Mouse (Mus musculus) forebrain, embryonic 16.5 days (tissue): ENCODE measurements at regions not wholly inside any gene's neighbourhood (a gene's known extent, or its start where the extent isn't known, plus 50 kb on each side); places are given as distances from the start of the nearest gene placed in this dataset.

Experiments used
- ATAC-seq: fragments of 200-750 bp; cut with Nextera tagmentation; 2 replicates; pipeline ENCODE4 v1.8.0; 2017; ENCODE audit warnings: mild to moderate bottlenecking, moderate library complexity
- H3K27ac ChIP-seq: fragments of 300-500 bp; sonication (generic); 2 replicates; pipeline ENCODE4 v1.5.1; 2014; ENCODE audit warnings: low read length, control low read depth
- H3K27me3 ChIP-seq: fragments of 300-500 bp; sonication (generic); replicated peaks from 2 replicates; pipeline ENCODE4 v1.6.1; 2014; ENCODE audit warnings: low read length; ENCODE audit not compliant: control insufficient read depth, insufficient read depth
- H3K36me3 ChIP-seq: fragments of 300-500 bp; sonication (generic); 2 replicates; pipeline ENCODE4 v1.6.1; 2014; ENCODE audit not compliant: control insufficient read depth, insufficient read depth
- H3K4me1 ChIP-seq: fragments of 300-500 bp; sonication (generic); replicated peaks from 2 replicates; pipeline ENCODE4 v1.6.1; 2014; ENCODE audit warnings: low read length; ENCODE audit not compliant: control insufficient read depth, insufficient read depth
- H3K4me2 ChIP-seq: fragments of 300-500 bp; sonication (generic); 2 replicates; pipeline ENCODE4 v1.6.1; 2014; ENCODE audit warnings: mild to moderate bottlenecking, low read length, control low read depth
- H3K4me3 ChIP-seq: fragments of 300-500 bp; sonication (generic); replicated peaks from 2 replicates; pipeline ENCODE4 v1.5.1; 2014; ENCODE audit warnings: mild to moderate bottlenecking, low read length, control low read depth
- H3K9ac ChIP-seq: fragments of 300-500 bp; sonication (generic); replicated peaks from 2 replicates; pipeline ENCODE4 v1.6.1; 2014; ENCODE audit warnings: low read depth, low read length, control low read depth
- H3K9me3 ChIP-seq: fragments of 300-500 bp; sonication (generic); 2 replicates; pipeline ENCODE4 v1.6.1; 2016; ENCODE audit warnings: low read length; ENCODE audit not compliant: control insufficient read depth
- WGBS: fragments of 180-500 bp; shearing (Covaris S2); extraction: QIAGEN DNeasy Blood & Tissue Kit; methylation state at CpG from one replicate; pipeline ENCODE4 v1.1.7; 2014; 5-methylcytosine and 5-hydroxymethylcytosine counted together

GRCm38 (mm10) chr16:66579551-66579950, 764.5 kb downstream of the Vgll3 start:
- Histone ChIP-seq H3K4me1 (no peaks in the 10 kb centered on the region), H3K27ac (no peak overlapping the region), H3K4me2 (no peak overlapping the region), H3K36me3 (no peaks in the 10 kb centered on the region), H3K4me3 (no peak overlapping the region), H3K9me3 (no peaks in the 10 kb centered on the region), H3K9ac (no peak overlapping the region), H3K27me3 (no peaks in the 10 kb centered on the region)
- WGBS = 23% methylated on average over 1 of the region's 1 CpGs
- ATAC-seq = no peak

GRCm38 (mm10) chr16:66585698-66586284, 770.7 kb downstream of the Vgll3 start:
- Histone ChIP-seq H3K4me3 (no peak overlapping the region), H3K27ac (no peak overlapping the region), H3K27me3 (no peaks in the 10 kb centered on the region), H3K4me1 (0 out of 2 replicates have a peak, but pooled peaks cover 2% of the 10 kb centered on the region), H3K4me2 (peak overlapping the region; percentile 33), H3K9me3 (no peaks in the 10 kb centered on the region), H3K36me3 (no peaks in the 10 kb centered on the region), H3K9ac (no peak overlapping the region)
- 5% methylated on average over 12 of the region's 12 CpGs for WGBS
- peak; percentile 55 for ATAC-seq

GRCm38 (mm10) chr16:66602211-66602610, 787.2 kb downstream of the Vgll3 start:
- Histone ChIP-seq H3K4me2 (no peak overlapping the region), H3K9ac (no peak overlapping the region), H3K27ac (no peak overlapping the region), H3K27me3 (no peaks in the 10 kb centered on the region), H3K9me3 (no peaks in the 10 kb centered on the region), H3K36me3 (no peaks in the 10 kb centered on the region), H3K4me1 (no peaks in the 10 kb centered on the region), H3K4me3 (no peak overlapping the region)
- no peak for ATAC-seq
- 50% methylated on average over 2 of the region's 2 CpGs for WGBS

DNA sequence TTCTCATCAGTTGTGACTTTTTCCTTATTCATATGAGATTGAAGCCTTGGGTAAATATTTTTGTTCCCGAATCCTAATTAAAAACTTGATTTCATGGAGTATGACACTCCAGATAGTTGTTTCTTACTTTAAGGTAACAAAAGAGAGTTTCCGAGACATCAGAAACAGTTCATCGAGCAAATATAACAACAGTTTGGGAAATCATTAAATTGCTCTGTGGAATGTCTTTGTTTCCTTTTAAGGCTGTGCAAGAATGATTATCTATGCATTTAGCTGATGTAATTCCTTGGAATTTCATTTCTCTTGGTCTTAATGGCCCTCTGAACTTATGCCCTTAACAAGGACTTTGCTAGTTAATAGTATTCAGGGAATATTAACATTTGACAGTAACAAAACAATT, 787.6 kb downstream of the Vgll3 start:
- WGBS = 22% methylated on average over 3 of the region's 3 CpGs
- no peak overlapping the region for H3K27ac ChIP-seq
- H3K27me3 ChIP-seq = no peaks in the 10 kb centered on the region
- no peak overlapping the region for H3K4me3 ChIP-seq
- no peaks in the 10 kb centered on the region for H3K36me3 ChIP-seq
- no peak overlapping the region for H3K9ac ChIP-seq
- no peaks in the 10 kb centered on the region for H3K4me1 ChIP-seq
- no peak overlapping the region for H3K4me2 ChIP-seq
- ATAC-seq = no peak
- no peaks in the 10 kb centered on the region for H3K9me3 ChIP-seq

DNA sequence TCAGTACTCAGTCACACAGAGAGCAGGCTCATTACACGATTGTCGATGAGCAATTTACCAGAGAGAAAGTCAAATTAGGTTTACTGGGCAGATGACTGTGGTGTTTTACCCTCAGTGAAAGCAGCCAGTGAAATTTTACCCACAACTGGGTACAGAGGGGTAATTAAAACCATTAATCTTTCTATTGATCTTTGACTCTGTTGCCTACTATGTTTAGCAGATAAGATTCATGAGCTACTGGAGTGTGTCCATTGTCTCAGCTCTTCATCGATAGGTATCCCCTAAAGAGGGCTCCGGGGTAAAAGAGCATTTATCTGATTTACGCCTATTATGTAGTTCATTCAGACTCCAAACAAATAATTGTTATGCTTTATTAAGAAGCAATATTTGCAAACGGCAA, 788.8 kb downstream of the Vgll3 start:
- no peaks in the 10 kb centered on the region for H3K4me1 ChIP-seq
- no peaks in the 10 kb centered on the region for H3K36me3 ChIP-seq
- no peak overlapping the region for H3K27ac ChIP-seq
- ATAC-seq = no peak
- H3K27me3 ChIP-seq = no peaks in the 10 kb centered on the region
- H3K4me2 ChIP-seq = no peak overlapping the region
- no peak overlapping the region for H3K9ac ChIP-seq
- no peak overlapping the region for H3K4me3 ChIP-seq
- H3K9me3 ChIP-seq = no peaks in the 10 kb centered on the region
- WGBS = 34% methylated on average over 6 of the region's 6 CpGs
